Mouse (Mus musculus): ENCODE results near the gene Inpp4b. TPM values are rescaled to one million over a fixed set of nuclear protein-coding genes. Genes with fewer than 3 reads are reported as not detected.

Inpp4b gene
- total RNA-seq, 2 experiments from 2014 or later, result 55.4 to 58.2 TPM

- intact Hi-C loops (cut with DNase I), result no loop called here
- no peak for DNase-seq
These were observed 230.2 kb downstream of the Inpp4b start for GRCm38 (mm10) chr8:81572319-81573104.

DNA sequence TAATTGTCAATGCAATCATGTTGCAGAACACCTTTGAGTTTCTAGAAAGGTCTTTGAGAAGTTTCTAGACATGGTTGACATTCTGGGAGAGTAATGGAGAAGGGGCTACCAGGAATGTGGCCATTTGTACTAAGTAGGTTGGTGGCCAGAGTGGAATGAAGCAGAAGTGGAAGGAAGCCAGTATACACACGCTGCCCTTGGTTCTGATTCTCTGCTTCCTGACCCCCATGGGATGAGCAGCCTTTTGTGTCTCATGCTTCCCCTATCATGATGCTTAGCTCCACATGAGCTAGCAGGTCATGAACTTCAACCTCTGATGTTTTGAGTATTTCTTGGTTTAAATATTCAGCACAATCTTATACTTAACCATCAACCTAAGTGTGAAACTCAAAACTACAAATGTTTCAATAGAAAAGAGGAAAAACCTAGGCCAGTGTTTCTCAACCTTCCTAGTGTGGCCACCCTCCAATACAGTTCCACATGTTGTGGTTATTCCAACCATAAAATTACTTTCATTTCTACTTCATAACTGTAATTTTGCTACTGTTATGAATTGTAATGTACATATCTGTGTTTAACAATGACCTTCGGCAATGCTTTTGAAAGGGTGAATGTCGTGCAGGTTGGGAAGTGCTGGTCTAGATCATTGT lies 233.0 kb downstream of the Inpp4b start:
- no peak for DNase-seq
- intact Hi-C loops (cut with DNase I), result no loop called here

- intact Hi-C loops (cut with DNase I), result no loop called here
- DNase-seq, result no peak
These were observed 236.6 kb downstream of the Inpp4b start for GRCm38 (mm10) chr8:81578951-81579350.

- DNase-seq, result no peak
- intact Hi-C loops (cut with DNase I), result no loop called here
These were observed 239.6 kb downstream of the Inpp4b start for GRCm38 (mm10) chr8:81581817-81582437.

GRCm38 (mm10) chr8:81582906-81583305 lies 240.6 kb downstream of the Inpp4b start:
- no peak for DNase-seq
- intact Hi-C loops (cut with DNase I), result no loop called here

GRCm38 (mm10) chr8:81586783-81587182 lies 244.4 kb downstream of the Inpp4b start:
- no peak for DNase-seq
- intact Hi-C loops (cut with DNase I), result no loop called here

DNA sequence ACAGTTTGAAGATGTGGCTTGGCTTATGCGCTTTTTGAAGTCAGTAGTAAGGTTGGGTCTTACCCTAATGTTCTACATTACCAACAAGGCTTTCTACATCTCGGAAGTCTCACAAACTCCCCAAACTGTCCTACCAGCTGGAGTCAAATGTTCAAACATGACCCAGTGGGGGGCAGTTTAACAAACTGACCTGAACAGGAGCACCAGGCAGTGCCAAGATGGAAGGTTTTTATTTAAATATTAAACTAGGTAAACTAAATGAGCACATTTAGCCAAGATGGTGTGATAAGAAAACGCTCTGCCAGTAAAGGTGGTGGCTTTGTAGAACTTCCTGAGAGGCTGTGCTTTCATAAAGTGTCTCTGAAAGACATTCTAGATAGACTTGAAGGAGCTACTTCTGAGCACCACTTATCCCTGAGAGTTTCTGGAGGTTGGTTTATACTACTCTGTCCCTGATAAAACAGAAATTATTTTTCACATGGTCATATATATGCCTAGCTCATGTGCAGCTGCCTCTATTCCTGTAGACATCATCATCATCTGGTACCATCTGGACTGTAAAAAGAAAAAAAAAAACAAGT lies 251.9 kb downstream of the Inpp4b start:
- no peak for DNase-seq
- intact Hi-C loops (cut with DNase I), result no loop called here

DNA sequence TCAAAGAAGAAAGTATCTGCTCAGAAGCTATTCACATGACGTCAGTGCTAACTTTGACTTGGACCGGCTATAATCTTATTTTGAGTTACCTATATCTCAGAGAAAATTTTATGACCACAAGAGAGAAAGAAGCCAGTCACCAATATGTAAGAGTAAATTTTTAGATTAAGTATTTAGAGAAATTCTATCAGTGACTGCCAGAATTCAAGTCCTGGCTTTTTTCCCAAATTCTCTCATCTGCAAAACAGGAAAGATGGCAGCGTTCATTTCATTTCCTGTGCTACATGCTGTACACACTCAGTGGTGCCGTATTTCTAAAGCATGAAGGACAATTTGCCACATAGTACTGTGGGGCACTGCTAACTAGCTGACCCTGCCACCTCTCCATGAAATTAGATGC lies 256.9 kb downstream of the Inpp4b start:
- no peak for DNase-seq
- intact Hi-C loops (cut with DNase I), result no loop called here

DNA sequence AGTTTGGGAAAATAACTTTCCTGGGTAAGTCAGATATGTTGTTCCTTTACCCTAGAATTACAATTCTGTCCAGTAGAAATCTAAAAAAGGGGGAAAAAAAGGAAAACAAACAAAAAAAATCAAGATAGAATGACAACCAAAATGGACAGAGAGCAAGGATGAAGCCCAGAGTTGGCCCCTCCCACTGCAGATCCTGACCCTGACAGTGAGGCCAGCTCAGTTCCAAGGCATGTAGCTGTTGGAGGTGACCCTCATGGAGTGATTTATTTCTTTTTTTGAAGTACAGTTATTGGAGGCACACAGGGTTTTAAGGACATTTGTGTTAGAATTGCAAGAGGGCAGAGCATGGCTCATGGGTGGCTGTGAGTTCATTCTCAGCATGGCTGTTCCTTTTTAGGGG lies 258.8 kb downstream of the Inpp4b start:
- DNase-seq, result no peak
- intact Hi-C loops (cut with DNase I), result no loop called here

DNA sequence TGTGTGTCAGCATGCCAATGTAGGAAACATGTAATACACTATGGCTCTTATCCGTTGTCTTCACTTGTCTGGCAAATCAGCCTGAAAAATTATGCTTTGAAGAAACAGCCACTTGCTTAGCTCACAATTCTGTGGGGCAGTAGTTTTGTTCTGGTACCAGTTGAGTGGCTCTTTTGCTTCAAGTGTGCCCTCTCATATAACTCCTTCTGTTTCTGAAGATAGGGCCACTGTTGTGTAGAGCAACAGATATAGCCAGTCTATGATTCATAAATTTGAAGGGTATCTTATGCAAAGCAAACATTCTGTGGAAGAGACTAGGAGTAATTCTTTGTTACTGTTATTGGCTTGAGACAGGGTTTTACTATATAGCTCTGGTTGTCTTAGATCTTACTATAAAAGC lies 265.7 kb downstream of the Inpp4b start:
- no peak for DNase-seq
- intact Hi-C loops (cut with DNase I), result no loop called here

GRCm38 (mm10) chr8:81609064-81609463 lies 266.7 kb downstream of the Inpp4b start:
- intact Hi-C loops (cut with DNase I), result no loop called here
- DNase-seq, result no peak

DNA sequence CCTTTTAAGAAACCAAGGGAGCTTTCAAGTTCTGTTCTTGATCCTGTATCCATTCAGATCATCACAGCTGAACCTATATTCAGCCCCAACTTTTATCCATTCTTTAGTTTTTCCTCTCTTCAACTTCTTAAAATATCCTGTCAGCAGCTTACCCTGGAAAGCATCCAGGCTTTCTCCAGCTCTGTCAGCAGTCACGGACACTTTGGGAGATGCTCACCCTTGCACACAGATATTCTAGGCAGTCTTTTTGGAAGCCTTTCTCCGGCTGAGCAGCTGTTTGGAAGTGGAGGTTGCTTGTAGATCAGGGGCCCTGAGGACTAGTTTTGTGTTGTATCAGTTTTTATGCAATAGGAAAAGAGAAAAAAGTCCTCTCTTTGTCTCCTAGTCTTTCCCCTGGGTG lies 270.3 kb downstream of the Inpp4b start:
- intact Hi-C loops (cut with DNase I), result no loop called here
- peak in 1 of 2 experiments; percentile 5 for DNase-seq

DNA sequence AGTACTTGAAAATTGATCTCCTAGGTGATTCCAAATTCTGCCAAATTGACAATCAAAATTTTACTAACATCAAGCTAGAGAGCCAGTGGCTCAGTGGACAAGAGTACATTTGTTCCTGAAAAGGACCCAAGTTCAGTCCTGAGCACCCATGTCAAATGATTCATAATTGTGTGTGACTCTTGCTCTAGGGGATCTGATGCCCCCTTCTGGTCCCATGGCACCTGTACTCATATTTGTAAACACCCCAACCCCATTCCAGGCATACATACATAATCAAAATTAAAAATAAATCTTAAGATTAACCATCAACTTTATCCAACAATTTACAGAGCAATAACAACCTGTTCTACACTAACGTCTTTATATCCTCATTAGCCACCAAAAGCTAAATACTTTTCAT lies 271.8 kb downstream of the Inpp4b start:
- intact Hi-C loops (cut with DNase I), result no loop called here
- DNase-seq, result no peak

DNA sequence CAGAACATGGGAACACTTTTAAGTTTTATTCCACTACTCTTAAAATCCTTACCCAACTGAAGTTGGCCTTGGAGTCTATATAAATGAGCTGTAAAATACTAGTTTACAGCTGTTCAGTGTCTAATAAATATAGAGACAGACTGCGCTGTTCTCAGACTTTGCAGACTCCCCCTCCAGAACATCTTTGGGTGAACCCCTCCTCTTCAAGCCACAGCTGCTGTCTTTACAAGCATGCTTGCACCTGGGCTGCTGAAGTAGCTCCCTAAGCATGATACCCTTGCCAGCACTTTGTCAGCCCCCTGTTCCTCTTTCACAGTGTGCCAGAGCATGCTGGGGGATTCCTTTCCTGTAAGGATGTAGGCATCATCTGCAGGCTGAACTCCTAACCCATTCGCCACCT lies 272.2 kb downstream of the Inpp4b start:
- intact Hi-C loops (cut with DNase I), result no loop called here
- DNase-seq, result no peak

DNA sequence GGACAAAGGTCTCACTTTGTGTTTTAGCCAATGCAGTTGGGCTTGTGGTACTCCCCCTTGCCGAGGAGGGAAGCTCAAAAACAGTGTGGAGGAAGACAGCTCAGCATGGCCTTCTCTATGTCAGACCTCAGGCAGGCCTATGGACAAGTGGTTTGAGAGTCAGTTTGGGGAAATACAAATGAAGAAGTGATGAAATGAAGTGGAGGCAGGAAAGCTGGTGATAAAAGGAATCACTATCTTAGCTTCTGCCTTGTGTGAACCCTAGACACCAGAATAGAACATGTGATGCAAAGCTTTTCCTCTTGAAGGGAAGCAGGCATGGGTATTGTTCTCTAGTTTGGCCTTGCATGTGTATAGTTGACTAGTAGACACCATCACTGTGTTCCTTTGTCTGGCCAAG lies 273.2 kb downstream of the Inpp4b start:
- DNase-seq, result no peak
- intact Hi-C loops (cut with DNase I), result no loop called here

DNA sequence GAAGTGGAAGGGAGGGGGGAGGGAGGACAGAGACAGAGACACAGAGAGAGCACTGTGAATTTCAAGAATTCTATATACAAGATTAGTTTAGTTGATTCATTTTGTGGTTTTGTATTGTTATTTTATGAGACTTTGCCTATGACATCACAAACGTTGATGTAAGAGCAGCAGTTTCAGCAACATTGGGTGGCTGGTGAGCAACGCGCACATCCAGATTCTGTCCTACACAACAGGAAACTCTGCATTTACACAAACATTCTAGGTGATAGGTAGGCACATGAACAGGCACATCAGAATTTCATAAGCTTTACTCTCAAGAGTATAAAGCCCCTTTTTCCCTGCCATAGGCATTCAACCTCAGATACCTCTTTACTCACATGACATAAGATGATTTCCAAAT lies 276.6 kb downstream of the Inpp4b start:
- intact Hi-C loops (cut with DNase I), result no loop called here
- no peak for DNase-seq

DNA sequence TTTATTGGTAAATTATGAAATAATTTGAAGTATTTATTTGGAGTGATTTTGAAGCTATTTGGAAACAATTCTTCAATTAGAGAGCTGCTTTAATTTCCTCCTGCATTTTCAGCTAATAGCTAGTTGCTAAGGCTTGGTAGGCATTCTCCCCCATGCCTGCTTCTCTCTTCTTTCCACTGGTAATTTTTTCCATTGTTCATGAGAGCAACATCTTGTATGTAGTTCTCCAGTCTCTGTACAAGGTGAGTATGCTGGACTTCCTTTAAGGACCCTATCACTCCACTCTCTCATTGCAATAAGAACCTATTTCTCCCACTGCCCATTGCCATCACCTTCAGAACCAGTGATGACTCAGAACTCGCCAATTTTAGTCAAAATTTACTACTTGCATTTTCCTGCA lies 292.7 kb downstream of the Inpp4b start:
- DNase-seq, result no peak
- intact Hi-C loops (cut with DNase I), result no loop called here

- no peak for DNase-seq
These were observed 293.7 kb downstream of the Inpp4b start for GRCm38 (mm10) chr8:81635912-81636583.

GRCm38 (mm10) chr8:81638478-81638877 lies 296.1 kb downstream of the Inpp4b start:
- intact Hi-C loops (cut with DNase I), result no loop called here

More at GRCm38 (mm10) chr8:81635912-81636583, 293.7 kb downstream of the Inpp4b start:
- intact Hi-C loops (cut with DNase I), result no loop called here

DNA sequence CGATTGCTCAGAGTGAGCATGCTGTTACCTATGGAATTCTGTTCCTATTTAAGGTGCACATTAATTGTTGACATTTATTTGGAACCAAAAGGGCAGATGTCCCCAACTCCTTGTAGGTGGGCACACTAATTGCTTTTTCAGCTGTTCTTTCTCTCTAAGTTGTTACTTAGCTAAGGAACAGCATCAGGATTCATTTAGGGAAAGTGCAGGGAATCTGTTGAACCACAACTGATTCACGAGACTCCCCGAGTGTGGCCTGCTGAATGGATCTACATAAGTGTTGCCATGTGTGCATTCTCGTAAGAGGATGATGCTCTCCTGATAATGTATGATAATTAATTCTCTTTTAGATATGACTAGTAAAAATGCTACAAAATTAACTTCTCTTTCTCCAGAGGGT lies 297.5 kb downstream of the Inpp4b start:
- DNase-seq, result no peak
- intact Hi-C loops (cut with DNase I), result no loop called here

More at GRCm38 (mm10) chr8:81638478-81638877, 296.1 kb downstream of the Inpp4b start:
- DNase-seq, result no peak

GRCm38 (mm10) chr8:81643030-81643429 lies 300.7 kb downstream of the Inpp4b start:
- no peak for DNase-seq
- intact Hi-C loops (cut with DNase I), result no loop called here
